Mouse (Mus musculus) large intestine, adult 2 months (tissue): ENCODE data around the gene Slc10a2. TPM values are rescaled to one million over a fixed set of nuclear protein-coding genes. Genes with fewer than 3 reads are reported as not detected.
A peak's percentile ranks its signal among the peaks of the same experiment; 100 is the strongest.
"Not testable (repeated sequence)": the region's sequence is repeated elsewhere in the genome, so short reads cannot be mapped to it uniquely, and the experiment has no call there.

Experiments
- DNase-seq: peaks from one replicate; pipeline ENCODE4 v3.0.0-alpha.2; 2012; ENCODE audit warnings: low read depth, low spot score
- WGBS: fragments of 180-500 bp; shearing (Covaris S2); methylation state at CpG from one replicate; pipeline ENCODE4 v1.1.7; 2018; 5-methylcytosine and 5-hydroxymethylcytosine counted together
- polyA plus RNA-seq: library from polyadenylated mRNA; depleted of rRNA; stranded (reverse); fragments of >200 nt; gene quantifications from 2 replicates; pipeline ENCODE4 v1.2.3, GENCODE M21; 2012; rRNA removed

Slc10a2 gene
- polyA plus RNA-seq, result 4.1 and 71.5 TPM in 2 replicates

DNA sequence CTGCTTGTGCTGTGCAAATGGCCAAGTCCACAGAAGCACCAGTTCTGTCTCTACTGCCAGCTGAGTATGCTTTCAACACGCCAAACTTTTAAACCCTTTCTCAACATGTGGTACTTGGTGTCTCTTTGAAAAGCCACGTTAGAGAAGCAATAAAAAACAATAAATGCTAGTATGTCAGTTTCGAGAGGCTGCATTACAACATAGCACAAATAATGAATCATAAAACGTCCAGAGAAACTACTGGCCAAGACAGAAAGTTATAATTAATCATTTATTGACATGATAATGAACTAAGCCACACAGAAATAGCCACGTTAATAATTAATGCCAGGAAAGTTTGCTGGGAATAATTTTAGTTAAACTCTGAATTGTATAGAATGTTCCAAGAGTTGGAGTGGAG lies at the start of gene Slc10a2:
Gene Slc10a2, minus strand, starts transcription at position 166 of the 400 bp plus-strand sequence.
- no peak for DNase-seq
- 15% methylated on average over 5 of the region's 5 CpGs for WGBS

DNA sequence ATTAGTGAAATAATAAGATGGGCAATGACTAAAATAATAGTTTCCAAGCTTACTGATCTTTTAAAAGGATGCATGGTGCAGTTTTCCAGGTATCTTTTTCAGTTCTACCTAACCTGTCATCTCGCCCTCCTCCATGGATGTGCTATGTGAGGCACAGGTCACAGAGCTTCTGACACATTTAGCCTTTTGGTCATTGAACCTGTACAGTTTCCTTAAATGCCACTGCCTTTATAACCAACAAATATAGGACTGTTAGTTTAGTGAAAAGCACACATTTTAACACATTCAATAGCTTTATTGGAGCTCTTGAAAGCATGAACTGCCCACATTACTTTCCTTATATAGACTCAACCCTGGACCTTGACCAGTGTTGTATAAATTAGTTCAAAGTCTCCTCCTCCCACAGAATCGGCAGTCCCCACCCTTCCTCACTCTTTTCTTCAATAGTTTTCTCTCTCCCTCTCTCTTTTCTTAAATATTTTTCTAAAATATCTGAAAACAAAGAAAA lies 24.2 kb upstream of the Slc10a2 start:
- WGBS, result 21% methylated on average over 2 of the region's 2 CpGs
- peak; percentile 71 for DNase-seq

DNA sequence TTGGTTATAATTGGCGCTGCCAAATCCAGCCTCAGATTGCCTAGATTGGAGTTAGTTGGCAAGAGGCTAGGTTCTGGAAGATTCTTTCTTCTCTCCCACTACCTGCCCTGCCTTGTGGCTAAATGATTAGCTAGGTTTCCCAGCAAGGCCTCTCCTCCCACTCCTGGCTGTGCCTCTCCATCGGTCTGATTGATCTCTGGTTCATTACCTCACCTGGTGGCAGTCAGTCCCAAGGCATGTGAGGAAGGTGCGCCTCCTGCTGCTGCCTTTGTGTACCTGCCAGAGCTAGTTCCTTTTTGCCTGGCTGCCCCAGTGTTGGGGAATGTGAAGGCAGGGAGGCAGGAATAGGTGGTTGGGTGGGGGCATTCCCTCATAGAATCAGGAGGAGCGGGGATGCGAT lies 1.7 kb upstream of the Slc10a2 start:
- WGBS, result 21% methylated on average over 5 of the region's 5 CpGs
- peak; percentile 84 for DNase-seq

DNA sequence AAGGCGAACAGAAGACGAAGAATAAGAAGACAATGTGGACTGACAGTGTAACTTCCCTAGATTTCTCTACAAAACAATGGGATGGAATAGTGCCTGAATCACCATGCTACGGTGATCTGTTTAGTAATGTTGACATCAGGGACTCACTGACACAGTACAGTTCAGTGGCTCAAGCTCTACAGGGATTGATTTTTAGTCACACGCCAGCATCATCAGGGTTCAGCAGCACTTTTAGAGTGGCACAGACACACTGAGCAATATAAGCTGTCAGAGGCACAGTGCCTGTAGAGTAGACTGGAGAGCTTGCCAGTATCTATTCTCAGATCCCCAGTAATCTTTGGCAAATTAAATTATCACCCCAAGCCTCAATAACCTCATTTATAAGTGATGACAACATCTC lies 9.8 kb downstream of the Slc10a2 start:
- no peak for DNase-seq
- WGBS, result 86% methylated on average over 4 of the region's 4 CpGs

DNA sequence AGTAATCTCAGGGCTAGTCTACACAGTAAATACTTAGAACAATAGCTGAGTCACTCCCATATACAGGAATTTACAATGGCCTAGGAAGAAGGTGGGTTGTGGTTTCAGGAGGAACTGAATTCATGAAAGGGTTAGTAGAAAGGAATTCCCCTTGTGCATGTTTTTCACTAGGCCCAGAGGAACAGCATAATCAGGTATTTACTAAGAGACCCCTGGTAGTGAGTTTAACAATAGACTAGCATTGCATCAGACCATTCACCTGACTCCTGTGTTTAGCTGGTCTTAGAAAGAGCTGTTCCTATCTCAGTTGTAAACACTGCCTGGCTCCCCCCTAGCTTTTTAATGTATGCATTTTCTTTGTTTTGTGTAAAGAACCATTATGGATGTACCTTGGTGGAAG lies 11.2 kb downstream of the Slc10a2 start:
- not testable (repeated sequence) for DNase-seq

DNA sequence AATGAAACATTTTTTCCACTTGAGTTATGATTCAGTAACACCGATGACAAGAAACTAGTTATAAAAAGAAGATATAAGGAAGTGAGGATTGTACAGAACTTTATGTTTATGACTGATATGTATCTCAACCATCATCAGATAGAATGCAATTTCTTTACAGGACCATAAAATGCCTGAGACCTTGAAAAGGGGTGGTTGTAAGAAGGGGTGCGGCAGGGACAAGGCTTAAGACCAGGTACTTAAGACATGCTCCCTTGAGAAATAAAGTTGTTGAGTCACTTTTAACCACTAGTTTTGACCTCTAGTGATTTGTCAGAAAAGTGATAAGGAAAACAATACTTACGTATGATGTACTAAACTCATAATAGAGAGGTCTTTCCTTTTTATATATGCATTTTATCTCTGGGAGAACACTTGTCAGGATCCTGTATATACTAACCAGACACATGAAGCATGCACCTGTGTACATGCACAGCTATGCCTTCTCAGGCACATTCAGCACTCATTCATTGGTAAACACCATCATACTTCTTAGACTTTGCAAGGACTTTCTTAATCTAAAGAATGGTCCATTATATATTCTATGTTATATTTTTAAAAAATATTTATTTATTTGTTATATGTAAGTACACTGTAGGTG lies 31.4 kb downstream of the Slc10a2 start:
- WGBS, result 39% methylated on average over 3 of the region's 3 CpGs
- peak; percentile 81 for DNase-seq

DNA sequence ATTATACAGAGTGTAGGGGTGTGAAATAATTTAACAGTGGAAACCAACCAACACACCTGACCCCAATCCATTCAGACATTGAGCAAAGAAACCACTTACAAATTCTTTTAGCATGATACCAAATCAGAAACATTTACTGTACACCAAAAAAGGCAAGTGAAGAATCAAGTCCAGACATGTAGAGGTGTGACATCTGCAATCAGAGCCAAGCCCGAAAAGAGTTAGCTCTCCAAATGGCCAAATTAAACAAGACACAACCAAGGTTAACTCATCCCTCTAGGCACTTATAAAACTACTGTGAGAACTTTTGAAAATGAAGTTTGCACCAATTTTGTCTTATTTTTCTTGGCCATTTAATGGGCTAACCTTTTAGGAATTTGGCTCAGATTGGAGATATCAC lies 46.3 kb downstream of the Slc10a2 start:
- 74% methylated on average over 1 of the region's 1 CpGs for WGBS

DNA sequence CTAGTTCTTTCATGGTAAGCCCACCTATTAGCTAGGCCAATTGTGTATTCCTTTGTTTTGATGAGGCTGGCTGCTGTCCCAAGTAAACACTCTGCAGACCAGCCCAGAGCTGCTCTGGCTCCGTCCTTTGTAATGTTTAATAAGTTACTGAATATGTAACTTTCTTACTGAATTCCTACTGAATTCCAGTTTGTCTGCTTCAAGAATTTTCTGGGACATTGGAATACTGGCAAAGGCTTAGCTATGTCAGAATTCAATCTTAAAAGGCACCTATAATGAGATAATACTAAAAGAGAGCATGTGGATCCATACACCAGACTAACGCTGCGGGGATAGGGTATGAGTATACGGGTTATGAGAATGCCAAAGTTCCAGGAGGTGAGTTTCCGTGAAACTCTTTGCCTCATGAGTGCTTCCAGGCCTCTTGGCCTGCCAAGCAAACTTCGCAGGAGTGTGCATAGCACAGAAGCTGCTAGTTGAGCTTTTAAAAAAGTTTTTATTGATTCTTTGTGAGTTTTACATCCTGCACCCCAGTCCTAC lies 60.7 kb downstream of the Slc10a2 start:
- not testable (repeated sequence) for DNase-seq
- WGBS, result 44% methylated on average over 6 of the region's 6 CpGs

More for the DNA sequence above, 46.3 kb downstream of the Slc10a2 start:
- DNase-seq, result no peak

DNA sequence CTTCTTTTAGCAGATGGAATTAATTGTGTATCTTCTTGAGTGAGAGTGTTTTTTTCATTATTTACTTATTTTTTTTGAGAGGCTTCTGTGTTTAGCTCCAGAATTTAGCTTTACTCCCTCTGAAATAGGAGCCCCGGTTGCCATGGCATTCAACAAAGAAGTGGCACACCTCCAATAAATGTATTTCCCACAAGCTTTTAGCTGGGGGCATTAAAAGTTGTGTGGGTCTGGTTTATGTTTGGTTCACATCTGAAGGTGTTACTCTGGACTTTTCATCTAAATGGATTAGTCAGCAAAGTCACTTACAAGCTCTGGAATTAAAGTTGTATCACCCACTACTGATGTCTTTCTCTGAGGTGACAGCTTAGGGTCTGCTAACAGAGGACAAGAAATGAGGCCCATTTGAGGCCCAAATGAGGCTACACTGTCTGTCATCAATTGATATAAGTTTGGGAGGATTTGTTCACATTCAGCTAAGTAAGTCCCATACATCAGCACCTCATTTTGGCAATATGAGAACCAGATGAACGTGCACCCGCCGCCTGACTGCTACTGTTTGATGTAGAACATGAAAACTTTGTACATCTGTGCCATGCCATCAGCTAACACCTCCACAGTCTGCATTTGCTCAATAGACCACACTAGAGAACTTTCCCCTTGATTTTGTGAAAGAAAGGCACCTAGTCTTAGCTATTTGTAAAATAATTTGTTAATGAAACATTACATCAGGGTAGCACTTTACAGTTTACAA lies 66.2 kb downstream of the Slc10a2 start:
- 82% methylated on average over 4 of the region's 4 CpGs for WGBS
- no peak for DNase-seq
